Mouse (Mus musculus) ES-E14 (cell line): Measurements from ENCODE around the gene Fxyd2. TPM values are rescaled to one million over a fixed set of nuclear protein-coding genes. Genes with fewer than 3 reads are reported as not detected.

Source experiments
- DNase-seq: peaks from one replicate; pipeline ENCODE4 v3.0.0-alpha.2; 2013; ENCODE audit warnings: low read depth, low spot score
- H3K27ac ChIP-seq: 2 replicates; pipeline ENCODE4 v1.5.1; 2012; ENCODE audit warnings: low read depth, mild to moderate bottlenecking, low read length, moderate library complexity, mixed read lengths; ENCODE audit not compliant: poor library complexity, insufficient read depth, severe bottlenecking
- H3K36me3 ChIP-seq: 2 replicates; pipeline ENCODE4 v1.6.1; 2012; ENCODE audit warnings: mild to moderate bottlenecking, low read length, moderate library complexity, mixed read lengths; ENCODE audit not compliant: control insufficient read depth, poor library complexity, insufficient read depth, severe bottlenecking
- H3K4me1 ChIP-seq, 2 experiments: fragments of 150-350 bp in 1 of 2; sonication (generic) in 1 of 2; 2 replicates each; pipeline ENCODE4 v1.6.1; 2012; ENCODE audit warnings: low read length in 2 of 2, mild to moderate bottlenecking in 1 of 2, mixed read lengths in 1 of 2; ENCODE audit not compliant: control insufficient read depth in 2 of 2, insufficient read depth in 2 of 2, poor library complexity in 1 of 2
- H3K4me3 ChIP-seq, 2 experiments: fragments of 150-350 bp in 1 of 2; sonication (generic) in 1 of 2; 2 replicates each; pipeline ENCODE4 v1.5.1; 2012; ENCODE audit warnings: low read length in 2 of 2, low read depth in 1 of 2, mild to moderate bottlenecking in 1 of 2, mixed read lengths in 1 of 2; ENCODE audit not compliant: insufficient read depth in 1 of 2, poor library complexity in 1 of 2, severe bottlenecking in 1 of 2
- H3K9ac ChIP-seq: 2 replicates; pipeline ENCODE4 v1.6.1; 2012; ENCODE audit warnings: low read depth, mild to moderate bottlenecking, low read length, mixed read lengths; ENCODE audit not compliant: poor library complexity, insufficient read depth, severe bottlenecking
- H3K9me3 ChIP-seq: fragments of 150-350 bp; sonication (generic); 2 replicates; pipeline ENCODE4 v1.6.1; 2012; ENCODE audit warnings: low read depth, mild to moderate bottlenecking, low read length; ENCODE audit not compliant: control insufficient read depth, insufficient read depth
- CHD2 ChIP-seq: IDR thresholded peaks from 2 replicates; pipeline ENCODE4 v1.6.1; 2014; ENCODE audit warnings: mild to moderate bottlenecking, low read depth, low read length, inconsistent platforms
- HCFC1 ChIP-seq: IDR thresholded peaks from 2 replicates; pipeline ENCODE4 v1.6.1; 2012; ENCODE audit warnings: low read length, inconsistent platforms, borderline replicate concordance; ENCODE audit not compliant: insufficient read depth
- MAFK ChIP-seq: IDR thresholded peaks from 2 replicates; pipeline ENCODE4 v1.6.1; 2014; ENCODE audit warnings: mild to moderate bottlenecking, low read depth, low read length, inconsistent platforms; ENCODE audit not compliant: insufficient read depth
- ZC3H11A ChIP-seq: IDR thresholded peaks from 2 replicates; pipeline ENCODE4 v1.6.1; 2012; ENCODE audit warnings: low read depth, mild to moderate bottlenecking, inconsistent platforms, low read length, borderline replicate concordance
- ZNF384 ChIP-seq: IDR thresholded peaks from 2 replicates; pipeline ENCODE4 v1.6.1; 2012; ENCODE audit warnings: low read depth, low read length, inconsistent platforms
- in situ Hi-C, 2 experiments: fragments of 600-800 bp; cut with MboI; formaldehyde crosslinking; loops; one replicate each; pipeline ENCODE4 v1.15.1; 2025; ENCODE audit warnings: low sequenced_read_pairs in 2 of 2, inconsistent platforms in 1 of 2; ENCODE audit not compliant: unreplicated experiment in 2 of 2
- total RNA-seq: library from RNA; depleted of rRNA; stranded (reverse); fragments of 300-350 nt; gene quantifications from 2 replicates; pipeline ENCODE4 v1.2.3, GENCODE M21; 2012

Gene Fxyd2
- total RNA-seq, 1 experiment: 2.2 TPM

- Histone ChIP-seq H3K4me3 (peak overlapping the region; percentile 69 to 75), H3K27ac (no peak overlapping the region), H3K9me3 (no peaks in the 10 kb centered on the region), H3K4me1 (peaks cover 0 to 3% of the 10 kb centered on the region in 2 experiments; a peak in 1 of 4 replicates), H3K36me3 (no peaks in the 10 kb centered on the region), H3K9ac (peak overlapping the region; percentile 65)
- in situ Hi-C loops: no loop called here
- no peak for TF ChIP-seq CHD2
- DNase-seq: no peak
Observed at GRCm38 (mm10) chr9:45431150-45431549, 31.7 kb downstream of the Fxyd2 start.

- Histone ChIP-seq H3K9ac (no peak overlapping the region; the same call in 1 of the 2 replicates), H3K9me3 (no peaks in the 10 kb centered on the region), H3K4me1 (peaks cover 0 to 3% of the 10 kb centered on the region in 2 experiments; a peak in 1 of 4 replicates), H3K4me3 (peak overlapping the region; percentile 11 to 75; a peak in 2 of 4 replicates), H3K27ac (no peak overlapping the region), H3K36me3 (no peaks in the 10 kb centered on the region)
- in situ Hi-C loops: no loop called here
- TF ChIP-seq MAFK: no peak
- TF ChIP-seq ZNF384: no peak
- no peak for TF ChIP-seq ZC3H11A
- TF ChIP-seq CHD2: no peak
- TF ChIP-seq HCFC1: no peak
- no peak for DNase-seq
Observed at GRCm38 (mm10) chr9:45432639-45433038, 33.2 kb downstream of the Fxyd2 start.

GRCm38 (mm10) chr9:45433119-45433518 lies 33.6 kb downstream of the Fxyd2 start:
- no peak for DNase-seq
- TF ChIP-seq ZNF384 (no peak), HCFC1 (no peak), ZC3H11A (no peak), MAFK (no peak), CHD2 (no peak)
- Histone ChIP-seq H3K27ac (no peak overlapping the region), H3K4me1 (peaks cover 0 to 3% of the 10 kb centered on the region in 2 experiments; a peak in 1 of 4 replicates), H3K4me3 (peak overlapping the region in 1 of 2 experiments; percentile 75; a peak in 1 of 4 replicates), H3K9me3 (no peaks in the 10 kb centered on the region), H3K9ac (no peak overlapping the region), H3K36me3 (no peaks in the 10 kb centered on the region)
- in situ Hi-C loops: no loop called here

GRCm38 (mm10) chr9:45434171-45434570 lies 34.7 kb downstream of the Fxyd2 start:
- H3K4me3 ChIP-seq: no peak overlapping the region
- no peaks in the 10 kb centered on the region for H3K9me3 ChIP-seq
- no peak overlapping the region for H3K27ac ChIP-seq
- TF ChIP-seq ZNF384 (no peak), ZC3H11A (no peak), HCFC1 (no peak), MAFK (no peak), CHD2 (no peak)
- H3K36me3 ChIP-seq: no peaks in the 10 kb centered on the region
- peaks cover 0 to 3% of the 10 kb centered on the region in 2 experiments; a peak in 1 of 4 replicates for H3K4me1 ChIP-seq
- DNase-seq: no peak
- in situ Hi-C loops: no loop called here
- H3K9ac ChIP-seq: no peak overlapping the region

- no peak overlapping the region for H3K4me3 ChIP-seq
- no peak for TF ChIP-seq ZC3H11A
- no peak for TF ChIP-seq HCFC1
- no peak for TF ChIP-seq ZNF384
- TF ChIP-seq CHD2: no peak
- no peak for TF ChIP-seq MAFK
- H3K9me3 ChIP-seq: no peaks in the 10 kb centered on the region
- no peak overlapping the region for H3K27ac ChIP-seq
- no peak for DNase-seq
- no peaks in the 10 kb centered on the region; a peak in 1 of 4 replicates for H3K4me1 ChIP-seq
- in situ Hi-C loops: no loop called here
- no peaks in the 10 kb centered on the region for H3K36me3 ChIP-seq
- H3K9ac ChIP-seq: no peak overlapping the region
Observed at GRCm38 (mm10) chr9:45439025-45439424, 39.6 kb downstream of the Fxyd2 start.
